Mouse (Mus musculus): ENCODE data around the gene Glb1. TPM values are rescaled to one million over a fixed set of nuclear protein-coding genes. Genes with fewer than 3 reads are reported as not detected.
"Not testable (repeated sequence)": the region's sequence is repeated elsewhere in the genome, so short reads cannot be mapped to it uniquely, and the experiment has no call there.

Glb1 gene
- polyA plus RNA-seq, 1 experiment from 2014 or later = 23.8 TPM

- H3K9me3 ChIP-seq (replicated peaks) = peaks cover 22% of the 10 kb centered on the region
- H3K27ac ChIP-seq (replicated peaks) = no peak overlapping the region
- 81% methylated on average over 9 of the region's 9 CpGs for WGBS
- no peak for DNase-seq (ENCODE audit: low spot score)
- H3K27me3 ChIP-seq (ENCODE audit: low read depth, poor library complexity, severe bottlenecking) = no peaks in the 10 kb centered on the region
- H3K4me3 ChIP-seq = no peak overlapping the region
- 0 out of 2 replicates have a peak, but pooled peaks cover 3% of the 10 kb centered on the region for H3K4me1 ChIP-seq
- H3K36me3 ChIP-seq = peaks cover 76% of the 10 kb centered on the region
Measured at GRCm38 (mm10) chr9:114518812-114519477, 118.1 kb downstream of the Glb1 start.

GRCm38 (mm10) chr9:114520529-114520928, 119.7 kb downstream of the Glb1 start:
- H3K27ac ChIP-seq (replicated peaks); H3K9me3 ChIP-seq (replicated peaks); DNase-seq (ENCODE audit: low spot score); H3K4me3 ChIP-seq; H3K27me3 ChIP-seq (ENCODE audit: low read depth, poor library complexity, severe bottlenecking): not testable (repeated sequence)
- Histone ChIP-seq H3K36me3 (peaks cover 73% of the 10 kb centered on the region), H3K4me1 (peaks cover 18% of the 10 kb centered on the region)
- WGBS = 78% methylated on average over 4 of the region's 4 CpGs

- no peaks in the 10 kb centered on the region for H3K27me3 ChIP-seq (ENCODE audit: low read depth, poor library complexity, severe bottlenecking)
Measured at GRCm38 (mm10) chr9:114522041-114522440, 121.2 kb downstream of the Glb1 start.

GRCm38 (mm10) chr9:114522501-114522900, 121.6 kb downstream of the Glb1 start:
- no peaks in the 10 kb centered on the region for H3K27me3 ChIP-seq (ENCODE audit: low read depth, poor library complexity, severe bottlenecking)
- no peak overlapping the region for H3K4me3 ChIP-seq
- peaks cover 38% of the 10 kb centered on the region for H3K4me1 ChIP-seq
- H3K27ac ChIP-seq (replicated peaks) = no peak overlapping the region
- no peak for DNase-seq (ENCODE audit: low spot score)
- no peaks in the 10 kb centered on the region for H3K9me3 ChIP-seq (replicated peaks)
- 89% methylated on average over 9 of the region's 9 CpGs for WGBS
- peaks cover 53% of the 10 kb centered on the region for H3K36me3 ChIP-seq

More at GRCm38 (mm10) chr9:114522041-114522440, 121.2 kb downstream of the Glb1 start:
- H3K9me3 ChIP-seq (replicated peaks) = no peaks in the 10 kb centered on the region
- peaks cover 34% of the 10 kb centered on the region for H3K4me1 ChIP-seq
- DNase-seq (ENCODE audit: low spot score) = no peak
- 67% methylated on average over 5 of the region's 5 CpGs for WGBS
- no peak overlapping the region for H3K27ac ChIP-seq (replicated peaks)
- H3K4me3 ChIP-seq = no peak overlapping the region
- peaks cover 58% of the 10 kb centered on the region for H3K36me3 ChIP-seq

Other genes starting within 250 kb of the Glb1 start
- gene Bcl2a1c, start 70.9 kb upstream of the Glb1 start, polyA plus RNA-seq (2016; fragmentation: Nextera tagmentation; extraction: Ambion mirVana) = not detected in 2 replicates
- 35.7 and 38.2 TPM in 2 replicates for gene Crtap, start 10.4 kb upstream of the Glb1 start, polyA plus RNA-seq (2016; fragmentation: Nextera tagmentation; extraction: Ambion mirVana)
- gene Tmppe, start within 50 bp of the Glb1 start, polyA plus RNA-seq (2016; fragmentation: Nextera tagmentation; extraction: Ambion mirVana) = 11.4 and 11.6 TPM in 2 replicates
- gene Ccr4, start 103.8 kb downstream of the Glb1 start, polyA plus RNA-seq (2016; fragmentation: Nextera tagmentation; extraction: Ambion mirVana) = not detected in 2 replicates
- gene C130032M10Rik, start 114.6 kb downstream of the Glb1 start, polyA plus RNA-seq (2016; fragmentation: Nextera tagmentation; extraction: Ambion mirVana) = 0.91 and 0.98 TPM in 2 replicates
- 4.3 and 6.8 TPM in 2 replicates for gene Trim71, start 163.3 kb downstream of the Glb1 start, polyA plus RNA-seq (2016; fragmentation: Nextera tagmentation; extraction: Ambion mirVana)
- gene Cnot10, start 239.1 kb downstream of the Glb1 start, polyA plus RNA-seq (2016; fragmentation: Nextera tagmentation; extraction: Ambion mirVana) = 71.9 and 72.7 TPM in 2 replicates